Mouse (Mus musculus) MEL (cell line): ENCODE data around the gene Iqsec1.

Source experiments
- CHD1 ChIP-seq: IDR thresholded peaks from 2 replicates; pipeline ENCODE4 v1.6.1; 2012; ENCODE audit warnings: low read depth, mild to moderate bottlenecking, inconsistent platforms, low read length, improper control_type of control experiment
- CTCF ChIP-seq, 3 experiments: IDR thresholded peaks in 2 of 3; conservative IDR thresholded peaks in 1 of 3; 2 replicates each; pipeline ENCODE4 v1.5.1; 2011 to 2012; ENCODE audit warnings: low read length in 3 of 3, low read depth in 2 of 3, mild to moderate bottlenecking in 2 of 3, improper control_type of control experiment in 1 of 3, inconsistent platforms in 1 of 3, mixed read lengths in 1 of 3, moderate library complexity in 1 of 3; ENCODE audit not compliant: control insufficient read depth in 1 of 3, insufficient read depth in 1 of 3, poor library complexity in 1 of 3, severe bottlenecking in 1 of 3
- HCFC1 ChIP-seq: IDR thresholded peaks from 2 replicates; pipeline ENCODE4 v1.6.1; 2012; ENCODE audit warnings: low read depth, mild to moderate bottlenecking, inconsistent platforms, low read length, improper control_type of control experiment, moderate library complexity
- MAX ChIP-seq: IDR thresholded peaks from 2 replicates; pipeline ENCODE4 v1.6.1; 2011; ENCODE audit warnings: low read length, improper control_type of control experiment
- POLR2A ChIP-seq, 2 experiments: IDR thresholded peaks; 2 replicates each; pipeline ENCODE4 v1.6.1; 2011 to 2012; ENCODE audit warnings: low read length in 2 of 2, mild to moderate bottlenecking in 2 of 2, control low read depth in 1 of 2, improper control_type of control experiment in 1 of 2, low read depth in 1 of 2, moderate library complexity in 1 of 2; ENCODE audit not compliant: control insufficient read depth in 1 of 2, insufficient read depth in 1 of 2, poor library complexity in 1 of 2
- POLR2AphosphoS5 ChIP-seq: IDR thresholded peaks from 2 replicates; pipeline ENCODE4 v1.6.1; 2012; ENCODE audit warnings: low read depth, borderline replicate concordance, mild to moderate bottlenecking, inconsistent platforms, low read length, moderate library complexity, mixed read lengths
- ZMIZ1 ChIP-seq: IDR thresholded peaks from 2 replicates; pipeline ENCODE4 v1.6.1; 2012; ENCODE audit warnings: low read depth, mild to moderate bottlenecking, inconsistent platforms, low read length, improper control_type of control experiment, moderate library complexity

GRCm38 (mm10) chr6:90812072-90812471 lies 176.4 kb downstream of the Iqsec1 start:
- TF ChIP-seq ZMIZ1 (no peak), POLR2AphosphoS5 (no peak), HCFC1 (no peak), POLR2A (IDR thresholded peaks at IDR 0.05; ENCODE audit: control insufficient read depth in 1 of 2, insufficient read depth in 1 of 2, low read depth in 1 of 2, low read length in 2 of 2, poor library complexity in 1 of 2) (no peak), MAX (no peak), CHD1 (no peak), CTCF (IDR thresholded peaks at IDR 0.05 in 2 of 3, conservative IDR thresholded peaks at IDR 0.05 in 1 of 3; ENCODE audit: control insufficient read depth in 1 of 3, insufficient read depth in 1 of 3, low read depth in 2 of 3, low read length in 3 of 3, poor library complexity in 1 of 3, severe bottlenecking in 1 of 3) (no peak)
